Mouse (Mus musculus): Measurements from ENCODE around the gene Lrrfip1.

DNA sequence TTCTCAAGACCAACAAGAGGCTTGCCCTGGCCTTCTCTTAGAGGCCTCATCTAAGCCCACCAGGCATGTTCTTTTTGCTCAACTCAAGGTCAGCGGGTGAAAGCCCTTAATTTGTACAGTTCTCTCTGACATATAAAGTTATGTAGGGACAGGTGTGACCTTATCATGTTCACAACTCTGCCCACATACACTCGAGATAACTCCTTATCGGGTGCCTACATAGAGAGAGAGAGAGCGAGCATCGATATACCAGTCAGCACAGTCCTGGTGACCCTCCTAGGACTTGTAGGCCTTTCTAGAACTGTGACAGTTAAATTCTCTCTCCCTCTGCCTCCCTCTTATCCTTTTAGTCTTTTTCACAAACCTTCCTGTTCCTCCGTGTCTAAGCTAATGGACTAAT, 67.5 kb downstream of the Lrrfip1 start:
- no peak for TF ChIP-seq POLR2A (IDR thresholded peaks at IDR 0.05; ENCODE audit: extremely low read depth, insufficient read depth, low read length)
- TF ChIP-seq CTCF (IDR thresholded peaks at IDR 0.05; ENCODE audit: extremely low read depth, insufficient read depth, low read length): no peak
